Mouse (Mus musculus) lung, embryonic 15.5 days (tissue): ENCODE measurements around the gene Rpap2. TPM values are rescaled to one million over a fixed set of nuclear protein-coding genes. Genes with fewer than 3 reads are reported as not detected.

Experiments used
- ATAC-seq: fragments of 200-750 bp; cut with Nextera tagmentation; 2 replicates; pipeline ENCODE4 v1.8.0; 2017; ENCODE audit warnings: moderate number of reproducible peaks, borderline replicate concordance; ENCODE audit not compliant: low FRiP score, low TSS enrichment; ENCODE audit errors: extremely low read depth
- H3K27ac ChIP-seq: fragments of 300-500 bp; sonication (generic); 2 replicates; pipeline ENCODE4 v1.5.1; 2015; ENCODE audit warnings: moderate library complexity, mild to moderate bottlenecking, inconsistent platforms
- H3K27me3 ChIP-seq: fragments of 300-500 bp; sonication (generic); 2 replicates; pipeline ENCODE4 v1.6.1; 2015; ENCODE audit warnings: inconsistent platforms
- H3K36me3 ChIP-seq: fragments of 300-500 bp; sonication (generic); 2 replicates; pipeline ENCODE4 v1.6.1; 2015; ENCODE audit warnings: inconsistent platforms
- H3K4me1 ChIP-seq: fragments of 300-500 bp; sonication (generic); 2 replicates; pipeline ENCODE4 v1.6.1; 2015; ENCODE audit warnings: inconsistent platforms
- H3K4me2 ChIP-seq: fragments of 300-500 bp; sonication (generic); 2 replicates; pipeline ENCODE4 v1.6.1; 2015; ENCODE audit warnings: inconsistent platforms, mild to moderate bottlenecking, moderate library complexity
- H3K4me3 ChIP-seq: fragments of 300-500 bp; sonication (generic); 2 replicates; pipeline ENCODE4 v1.5.1; 2015; ENCODE audit warnings: mild to moderate bottlenecking, inconsistent platforms
- H3K9ac ChIP-seq: fragments of 300-500 bp; sonication (generic); 2 replicates; pipeline ENCODE4 v1.6.1; 2015; ENCODE audit warnings: inconsistent platforms
- H3K9me3 ChIP-seq: fragments of 300-500 bp; sonication (generic); 2 replicates; pipeline ENCODE4 v1.6.1; 2016; ENCODE audit warnings: inconsistent platforms
- WGBS: fragments of 180-500 bp; shearing (Covaris S2); methylation state at CpG from one replicate; pipeline ENCODE4 v1.1.7; 2015; 5-methylcytosine and 5-hydroxymethylcytosine counted together
- polyA plus RNA-seq: library from polyadenylated mRNA; unstranded; fragments of >200 nt; fragmentation: Nextera tagmentation; extraction: Ambion mirVana; gene quantifications from 2 replicates; pipeline ENCODE4 v1.2.1, GENCODE M21; 2015

Gene Rpap2
- 14.4 and 14.7 TPM in 2 replicates for polyA plus RNA-seq

GRCm38 (mm10) chr5:107597301-107598077 is at the start of gene Rpap2, which contains the start of gene Glmn:
TSS of gene Rpap2 (plus strand) at chr5:107597373.
TSS of gene Glmn (minus strand) at chr5:107597888.
- peak within 1 kb of the TSS; percentile 82 for H3K4me3 ChIP-seq
- no peaks in the 10 kb centered on the region for H3K27me3 ChIP-seq
- ATAC-seq: peak; percentile 95
- H3K9me3 ChIP-seq: no peaks in the 10 kb centered on the region
- peaks cover 11% of the 10 kb centered on the region for H3K36me3 ChIP-seq
- peak within 1 kb of the TSS; percentile 66 for H3K9ac ChIP-seq
- H3K27ac ChIP-seq: peak within 1 kb of the TSS; percentile 87
- H3K4me1 ChIP-seq: peaks cover 11% of the 10 kb centered on the region
- H3K4me2 ChIP-seq: peak within 1 kb of the TSS; percentile 59
- WGBS: under 1% methylated on average over 57 of the region's 64 CpGs

GRCm38 (mm10) chr5:107547955-107548354 is 49.2 kb upstream of the Rpap2 start:
- no peak for ATAC-seq
- no peaks in the 10 kb centered on the region for H3K27me3 ChIP-seq
- no peak overlapping the region for H3K4me3 ChIP-seq
- H3K4me1 ChIP-seq: no peaks in the 10 kb centered on the region
- H3K4me2 ChIP-seq: no peak overlapping the region
- WGBS: 64% methylated on average over 3 of the region's 3 CpGs
- H3K9ac ChIP-seq: no peak overlapping the region
- H3K36me3 ChIP-seq: peaks cover 10% of the 10 kb centered on the region; the same call in 1 of the 2 replicates
- H3K27ac ChIP-seq: no peak overlapping the region
- no peaks in the 10 kb centered on the region for H3K9me3 ChIP-seq

- ATAC-seq: no peak
Observed at GRCm38 (mm10) chr5:107548444-107548843, 48.7 kb upstream of the Rpap2 start.

GRCm38 (mm10) chr5:107554336-107554735 is 42.8 kb upstream of the Rpap2 start:
- H3K27ac ChIP-seq: no peak overlapping the region
- no peaks in the 10 kb centered on the region for H3K27me3 ChIP-seq
- H3K4me3 ChIP-seq: no peak overlapping the region
- 60% methylated on average over 5 of the region's 5 CpGs for WGBS
- ATAC-seq: no peak
- H3K4me2 ChIP-seq: no peak overlapping the region
- no peaks in the 10 kb centered on the region for H3K9me3 ChIP-seq
- H3K4me1 ChIP-seq: no peaks in the 10 kb centered on the region
- no peak overlapping the region for H3K9ac ChIP-seq
- H3K36me3 ChIP-seq: peaks cover 19% of the 10 kb centered on the region; the same call in 1 of the 2 replicates

More at GRCm38 (mm10) chr5:107548444-107548843, 48.7 kb upstream of the Rpap2 start:
- Histone ChIP-seq H3K27me3 (no peaks in the 10 kb centered on the region), H3K4me1 (no peaks in the 10 kb centered on the region), H3K27ac (no peak overlapping the region), H3K9me3 (no peaks in the 10 kb centered on the region), H3K4me2 (no peak overlapping the region), H3K9ac (no peak overlapping the region), H3K36me3 (peaks cover 10% of the 10 kb centered on the region; the same call in 1 of the 2 replicates), H3K4me3 (no peak overlapping the region)
- 79% methylated on average over 3 of the region's 3 CpGs for WGBS

- no peak overlapping the region for H3K4me3 ChIP-seq
- 47% methylated on average over 3 of the region's 3 CpGs for WGBS
- H3K9ac ChIP-seq: no peak overlapping the region
- no peak overlapping the region for H3K27ac ChIP-seq
- no peak for ATAC-seq
- H3K4me2 ChIP-seq: no peak overlapping the region
- no peaks in the 10 kb centered on the region for H3K27me3 ChIP-seq
- peaks cover 24% of the 10 kb centered on the region for H3K36me3 ChIP-seq
- H3K4me1 ChIP-seq: no peaks in the 10 kb centered on the region
- H3K9me3 ChIP-seq: no peaks in the 10 kb centered on the region
Observed at GRCm38 (mm10) chr5:107556969-107557368, 40.2 kb upstream of the Rpap2 start.

GRCm38 (mm10) chr5:107569148-107569547 is 28.0 kb upstream of the Rpap2 start:
- Histone ChIP-seq H3K36me3 (peaks cover 29% of the 10 kb centered on the region), H3K27me3 (no peaks in the 10 kb centered on the region), H3K4me3 (no peak overlapping the region), H3K9me3 (no peaks in the 10 kb centered on the region), H3K4me1 (no peaks in the 10 kb centered on the region), H3K27ac (no peak overlapping the region), H3K9ac (no peak overlapping the region), H3K4me2 (no peak overlapping the region)
- WGBS: 97% methylated on average over 9 of the region's 9 CpGs
- ATAC-seq: no peak

GRCm38 (mm10) chr5:107598380-107598779 is 1.2 kb downstream of the Rpap2 start:
- Histone ChIP-seq H3K4me3 (peak overlapping the region; percentile 82), H3K4me2 (peak overlapping the region; percentile 59), H3K27ac (no peak overlapping the region), H3K4me1 (peaks cover 11% of the 10 kb centered on the region), H3K27me3 (no peaks in the 10 kb centered on the region), H3K9me3 (no peaks in the 10 kb centered on the region), H3K9ac (peak overlapping the region; percentile 62), H3K36me3 (peaks cover 18% of the 10 kb centered on the region)
- 28% methylated on average over 4 of the region's 4 CpGs for WGBS
- ATAC-seq: no peak

GRCm38 (mm10) chr5:107611224-107611623 is 14.1 kb downstream of the Rpap2 start:
- Histone ChIP-seq H3K9me3 (no peaks in the 10 kb centered on the region), H3K4me1 (no peaks in the 10 kb centered on the region), H3K9ac (no peak overlapping the region), H3K27ac (no peak overlapping the region), H3K27me3 (no peaks in the 10 kb centered on the region), H3K4me3 (no peak overlapping the region), H3K36me3 (0 out of 2 replicates have a peak, but pooled peaks cover 6% of the 10 kb centered on the region), H3K4me2 (no peak overlapping the region)
- 3% methylated on average over 2 of the region's 2 CpGs for WGBS
- ATAC-seq: no peak

GRCm38 (mm10) chr5:107617986-107618385 is 20.8 kb downstream of the Rpap2 start:
- no peaks in the 10 kb centered on the region for H3K27me3 ChIP-seq
- 70% methylated on average over 6 of the region's 6 CpGs for WGBS
- no peak overlapping the region for H3K4me3 ChIP-seq
- H3K4me2 ChIP-seq: no peak overlapping the region
- no peak overlapping the region for H3K27ac ChIP-seq
- peaks cover 10% of the 10 kb centered on the region; the same call in 1 of the 2 replicates for H3K36me3 ChIP-seq
- no peaks in the 10 kb centered on the region for H3K4me1 ChIP-seq
- no peaks in the 10 kb centered on the region for H3K9me3 ChIP-seq
- no peak overlapping the region for H3K9ac ChIP-seq
- ATAC-seq: no peak

- H3K27me3 ChIP-seq: no peaks in the 10 kb centered on the region
- H3K4me3 ChIP-seq: no peak overlapping the region
- WGBS: 87% methylated on average over 3 of the region's 3 CpGs
- H3K27ac ChIP-seq: no peak overlapping the region
- no peak for ATAC-seq
- no peak overlapping the region for H3K9ac ChIP-seq
- H3K4me2 ChIP-seq: no peak overlapping the region
- no peaks in the 10 kb centered on the region for H3K4me1 ChIP-seq
- peaks cover 12% of the 10 kb centered on the region; the same call in 1 of the 2 replicates for H3K36me3 ChIP-seq
- no peaks in the 10 kb centered on the region for H3K9me3 ChIP-seq
Observed at GRCm38 (mm10) chr5:107621327-107621726, 24.2 kb downstream of the Rpap2 start.

- Histone ChIP-seq H3K9ac (no peak overlapping the region), H3K4me3 (no peak overlapping the region), H3K9me3 (no peaks in the 10 kb centered on the region), H3K4me1 (no peaks in the 10 kb centered on the region), H3K27me3 (no peaks in the 10 kb centered on the region), H3K36me3 (peaks cover 4% of the 10 kb centered on the region; the same call in 1 of the 2 replicates), H3K27ac (no peak overlapping the region), H3K4me2 (no peak overlapping the region)
- no peak for ATAC-seq
- WGBS: 90% methylated on average over 4 of the region's 4 CpGs
Observed at GRCm38 (mm10) chr5:107633651-107634050, 36.5 kb downstream of the Rpap2 start.

GRCm38 (mm10) chr5:107637106-107637505 is 39.9 kb downstream of the Rpap2 start:
- Histone ChIP-seq H3K9ac (no peak overlapping the region), H3K36me3 (peaks cover 3% of the 10 kb centered on the region; the same call in 1 of the 2 replicates), H3K9me3 (no peaks in the 10 kb centered on the region), H3K4me3 (no peak overlapping the region), H3K4me2 (no peak overlapping the region), H3K4me1 (no peaks in the 10 kb centered on the region), H3K27ac (no peak overlapping the region), H3K27me3 (no peaks in the 10 kb centered on the region)
- ATAC-seq: no peak
- 83% methylated on average over 1 of the region's 1 CpGs for WGBS
